Mouse (Mus musculus): ENCODE results near the gene Zfp281.
A peak's percentile ranks its signal among the peaks of the same experiment; 100 is the strongest.

Gene Zfp281

GRCm38 (mm10) chr1:136658456-136659227, 33.9 kb downstream of the Zfp281 start:
- no peak for DNase-seq (ENCODE audit: low spot score in 2 of 2)

- no peak for DNase-seq (ENCODE audit: low spot score in 2 of 2)
These were observed 34.6 kb downstream of the Zfp281 start for GRCm38 (mm10) chr1:136659337-136659736.

- DNase-seq (ENCODE audit: low spot score in 2 of 2): no peak
These were observed 35.2 kb downstream of the Zfp281 start for GRCm38 (mm10) chr1:136659917-136660316.

DNA sequence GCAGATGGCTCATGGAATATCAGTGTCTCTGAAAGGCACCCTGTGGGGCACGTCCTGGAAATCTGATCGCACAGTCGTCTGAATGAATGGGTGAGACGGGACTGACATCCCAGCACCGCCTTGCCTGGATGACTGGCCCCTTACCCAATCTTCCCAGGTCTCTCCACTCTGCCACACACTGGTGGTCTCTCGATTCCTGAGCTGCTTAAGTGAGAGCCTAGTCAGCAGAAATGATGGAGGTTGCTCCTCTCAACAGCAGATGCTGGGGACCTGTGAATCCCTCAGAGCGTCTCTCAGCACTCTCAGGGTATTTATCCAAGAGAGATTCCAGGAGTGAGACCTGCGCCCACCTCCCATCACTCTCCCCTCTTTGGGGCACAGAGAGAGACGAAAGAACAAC, 36.8 kb downstream of the Zfp281 start:
- DNase-seq (ENCODE audit: low spot score in 2 of 2): no peak

GRCm38 (mm10) chr1:136661939-136662563, 37.4 kb downstream of the Zfp281 start:
- no peak for DNase-seq (ENCODE audit: low spot score in 2 of 2)

- DNase-seq (ENCODE audit: low spot score in 2 of 2): no peak
These were observed 40.4 kb downstream of the Zfp281 start for GRCm38 (mm10) chr1:136664921-136665582.

- no peak for DNase-seq (ENCODE audit: low spot score in 2 of 2)
These were observed 41.8 kb downstream of the Zfp281 start for GRCm38 (mm10) chr1:136666513-136666912.

GRCm38 (mm10) chr1:136669926-136670325, 45.2 kb downstream of the Zfp281 start:
- DNase-seq (ENCODE audit: low spot score in 2 of 2): no peak

DNA sequence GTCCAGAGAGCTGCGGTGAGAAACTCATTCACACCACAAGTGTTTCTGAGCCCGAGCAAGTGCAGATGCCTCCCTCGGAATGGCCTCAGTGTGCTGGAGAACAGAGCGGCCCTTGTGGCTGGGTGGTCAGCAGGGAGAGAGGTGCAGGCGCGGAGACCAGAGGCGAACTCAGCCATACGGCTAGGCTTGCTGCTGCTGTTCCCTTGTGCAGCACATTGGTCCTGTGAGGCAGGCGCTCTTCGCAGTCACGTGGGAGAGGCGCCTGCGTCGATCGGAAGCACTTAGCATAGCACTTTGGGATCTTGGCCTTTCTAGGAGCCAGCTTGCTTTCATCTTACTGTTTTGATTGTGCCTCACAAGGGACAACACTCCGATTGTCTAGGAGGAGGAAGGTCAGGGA, 45.7 kb downstream of the Zfp281 start:
- no peak for DNase-seq (ENCODE audit: low spot score in 2 of 2)

GRCm38 (mm10) chr1:136671767-136672434, 47.2 kb downstream of the Zfp281 start:
- DNase-seq (ENCODE audit: low spot score in 2 of 2): no peak

DNA sequence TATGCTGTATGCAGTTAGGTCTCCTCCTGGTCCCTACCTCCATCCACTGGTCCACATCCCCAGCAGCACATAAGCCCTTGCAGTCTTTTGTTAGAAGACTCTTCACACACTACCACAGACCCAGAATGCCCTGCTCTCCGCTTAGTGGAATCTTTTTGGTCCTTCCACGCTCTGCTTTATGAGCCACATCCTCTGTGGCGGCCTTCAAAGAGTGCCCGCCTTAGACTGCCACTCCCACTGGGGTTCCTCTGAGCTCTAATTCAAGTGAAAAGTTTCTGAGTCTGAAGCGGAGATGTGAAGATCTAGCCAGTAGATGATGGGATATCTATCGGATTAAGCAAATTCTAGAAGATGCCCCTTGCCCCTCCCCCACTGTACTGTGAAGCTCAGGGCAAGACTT, 47.9 kb downstream of the Zfp281 start:
- no peak for DNase-seq (ENCODE audit: low spot score in 2 of 2)

DNA sequence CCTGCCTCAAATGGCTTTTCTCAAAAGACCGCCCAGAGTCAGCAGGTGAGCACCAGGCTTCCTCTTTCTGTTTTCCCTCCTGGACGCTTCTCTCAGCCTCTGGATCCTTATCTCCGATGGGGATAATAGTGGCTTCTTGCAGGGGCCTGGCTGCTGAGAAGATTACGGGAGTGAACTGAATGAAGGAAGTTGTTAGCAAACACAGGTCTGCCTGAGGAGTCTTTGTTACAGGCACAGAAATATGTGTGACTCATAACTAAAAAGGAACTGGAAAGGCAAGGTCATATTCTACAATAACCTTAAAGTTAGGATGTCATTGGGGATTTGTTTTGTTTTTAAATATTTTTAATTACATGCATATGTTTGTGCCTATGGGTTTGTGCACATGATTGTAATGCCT, 48.6 kb downstream of the Zfp281 start:
- DNase-seq (ENCODE audit: low spot score in 2 of 2): no peak

- no peak for DNase-seq (ENCODE audit: low spot score in 2 of 2)
These were observed 50.1 kb downstream of the Zfp281 start for GRCm38 (mm10) chr1:136674548-136675455.

DNA sequence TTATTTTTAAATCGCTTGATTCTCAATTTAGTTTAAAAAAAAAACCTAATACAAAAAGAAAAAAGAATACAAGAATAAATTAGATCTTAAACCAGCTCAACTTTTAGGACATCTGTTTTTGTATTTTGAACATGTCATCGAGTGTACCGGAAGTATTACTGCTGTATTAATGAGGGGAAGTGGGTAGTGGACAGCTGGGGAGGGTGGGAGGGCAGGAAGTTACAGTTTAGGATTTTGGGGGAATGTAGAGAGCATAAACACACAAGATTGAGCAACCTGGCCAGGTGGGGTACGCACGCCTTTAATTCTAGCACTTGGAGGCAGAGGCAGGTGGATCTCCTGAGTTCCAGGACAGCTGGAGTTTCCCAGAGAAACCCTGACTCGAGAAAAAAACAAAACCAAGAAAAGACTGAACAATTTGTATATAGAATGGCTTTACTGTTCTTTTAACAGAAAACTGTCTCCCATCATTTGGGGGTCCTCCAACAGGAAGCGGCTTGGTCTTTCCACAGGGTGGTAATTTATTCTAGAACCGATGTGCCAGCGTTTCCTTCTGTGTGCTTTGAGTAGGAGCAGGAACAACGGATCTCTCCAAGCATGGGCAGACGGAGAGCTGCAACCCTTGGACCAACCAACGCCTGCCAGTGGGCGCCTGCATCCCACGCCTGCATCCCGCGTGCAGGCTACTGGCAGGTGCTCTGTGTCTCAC, 51.2 kb downstream of the Zfp281 start:
- DNase-seq (ENCODE audit: low spot score in 2 of 2): no peak

- peak in 1 of 2 experiments; percentile 40 for DNase-seq (ENCODE audit: low spot score in 2 of 2)
These were observed 51.7 kb downstream of the Zfp281 start for GRCm38 (mm10) chr1:136676445-136676755.

GRCm38 (mm10) chr1:136677847-136678325, 53.2 kb downstream of the Zfp281 start:
- no peak for DNase-seq (ENCODE audit: low spot score in 2 of 2)

GRCm38 (mm10) chr1:136678836-136679235, 54.1 kb downstream of the Zfp281 start:
- DNase-seq (ENCODE audit: low spot score in 2 of 2): no peak

All from right cerebral cortex, adult 2 months (tissue).